Mouse (Mus musculus): ENCODE results near the gene Lmo2. TPM values are rescaled to one million over a fixed set of nuclear protein-coding genes. Genes with fewer than 3 reads are reported as not detected.

Lmo2 gene
- polyA plus RNA-seq, 1 experiment from 2014 or later = 17.8 TPM

- peaks cover 17% of the 10 kb centered on the region for H3K27me3 ChIP-seq (ENCODE audit: control insufficient read depth, insufficient read depth, low read length)
- under 1% methylated on average over 40 of the region's 40 CpGs for WGBS
- H3K36me3 ChIP-seq (ENCODE audit: control insufficient read depth, insufficient read depth) = no peaks in the 10 kb centered on the region
- H3K9ac ChIP-seq (ENCODE audit: low read length) = peak overlapping the region; percentile 78
- peak overlapping the region; percentile 81 for H3K4me3 ChIP-seq (ENCODE audit: low read length)
- H3K27ac ChIP-seq (ENCODE audit: low read length) = peak overlapping the region; percentile 49
- ATAC-seq (replicated peaks; ENCODE audit: extremely low read depth, insufficient read depth, low FRiP score) = peak; percentile 83
- H3K4me2 ChIP-seq (ENCODE audit: low read depth, low read length) = peak overlapping the region; percentile 88
- no peaks in the 10 kb centered on the region; the same call in 1 of the 2 replicates for H3K4me1 ChIP-seq (ENCODE audit: control insufficient read depth, insufficient read depth, low read length)
- no peaks in the 10 kb centered on the region for H3K9me3 ChIP-seq (replicated peaks; ENCODE audit: control insufficient read depth, low read length)
Observed at GRCm38 (mm10) chr2:103969437-103970040, 11.8 kb downstream of the Lmo2 start.

DNA sequence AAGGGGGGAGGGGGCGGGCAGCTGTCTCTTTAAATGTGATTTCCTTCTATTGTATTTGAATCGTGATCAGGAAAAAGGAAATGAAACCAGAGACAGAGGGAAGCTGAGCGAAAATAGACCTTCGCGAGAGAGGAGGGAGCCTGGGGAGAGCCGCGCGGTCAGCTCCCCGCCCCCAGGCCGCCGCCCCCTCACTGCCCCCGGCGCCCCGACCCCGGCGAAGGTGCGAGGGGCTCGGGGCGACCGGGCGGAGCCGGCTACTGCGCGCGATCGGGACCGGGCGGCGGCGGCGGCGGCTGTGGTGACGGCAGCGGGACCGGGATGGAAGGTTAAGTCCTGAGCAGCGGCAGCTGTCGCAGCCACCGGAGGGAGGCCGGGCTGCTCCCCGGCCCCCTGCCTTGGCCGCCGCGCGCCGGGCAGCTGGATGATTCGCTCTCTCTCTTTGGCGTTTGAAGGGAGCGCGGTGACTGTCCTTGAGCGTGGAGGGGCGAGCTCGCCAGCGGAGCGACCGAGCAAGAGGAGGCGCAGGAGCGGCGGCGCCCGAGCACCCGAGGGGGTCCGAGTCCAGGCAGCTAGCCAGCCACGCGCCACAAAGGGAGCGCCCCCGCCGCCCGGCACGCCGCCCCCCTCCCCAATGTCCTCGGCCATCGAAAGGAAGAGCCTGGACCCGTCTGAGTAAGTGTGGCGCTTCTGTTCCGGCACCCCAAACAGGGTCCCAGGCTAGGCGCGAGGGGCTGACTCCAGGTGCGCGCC lies 12.4 kb downstream of the Lmo2 start:
- WGBS = under 1% methylated on average over 65 of the region's 79 CpGs

GRCm38 (mm10) chr2:103970791-103971649 lies 13.2 kb downstream of the Lmo2 start:
- Histone ChIP-seq H3K4me2 (ENCODE audit: low read depth, low read length) (peak overlapping the region; percentile 88), H3K9me3 (replicated peaks; ENCODE audit: control insufficient read depth, low read length) (no peaks in the 10 kb centered on the region), H3K4me3 (ENCODE audit: low read length) (peak overlapping the region; percentile 81), H3K4me1 (ENCODE audit: control insufficient read depth, insufficient read depth, low read length) (no peaks in the 10 kb centered on the region; the same call in 1 of the 2 replicates), H3K36me3 (ENCODE audit: control insufficient read depth, insufficient read depth) (no peaks in the 10 kb centered on the region), H3K9ac (ENCODE audit: low read length) (peak overlapping the region; percentile 78), H3K27me3 (ENCODE audit: control insufficient read depth, insufficient read depth, low read length) (peaks cover 25% of the 10 kb centered on the region), H3K27ac (ENCODE audit: low read length) (peak overlapping the region; percentile 40; the same call in 1 of the 2 replicates)
- no peak for ATAC-seq (replicated peaks; ENCODE audit: extremely low read depth, insufficient read depth, low FRiP score)
- 6% methylated on average over 32 of the region's 32 CpGs for WGBS

More for the DNA sequence above, 12.4 kb downstream of the Lmo2 start:
- peaks cover 23% of the 10 kb centered on the region for H3K27me3 ChIP-seq (ENCODE audit: control insufficient read depth, insufficient read depth, low read length)
- peak overlapping the region; percentile 78 for H3K9ac ChIP-seq (ENCODE audit: low read length)
- peak; percentile 71 for ATAC-seq (replicated peaks; ENCODE audit: extremely low read depth, insufficient read depth, low FRiP score)
- peak overlapping the region; percentile 88 for H3K4me2 ChIP-seq (ENCODE audit: low read depth, low read length)
- H3K36me3 ChIP-seq (ENCODE audit: control insufficient read depth, insufficient read depth) = no peaks in the 10 kb centered on the region
- H3K4me1 ChIP-seq (ENCODE audit: control insufficient read depth, insufficient read depth, low read length) = no peaks in the 10 kb centered on the region; the same call in 1 of the 2 replicates
- peak overlapping the region; percentile 71 for H3K27ac ChIP-seq (ENCODE audit: low read length)
- H3K9me3 ChIP-seq (replicated peaks; ENCODE audit: control insufficient read depth, low read length) = no peaks in the 10 kb centered on the region
- peak overlapping the region; percentile 81 for H3K4me3 ChIP-seq (ENCODE audit: low read length)

DNA sequence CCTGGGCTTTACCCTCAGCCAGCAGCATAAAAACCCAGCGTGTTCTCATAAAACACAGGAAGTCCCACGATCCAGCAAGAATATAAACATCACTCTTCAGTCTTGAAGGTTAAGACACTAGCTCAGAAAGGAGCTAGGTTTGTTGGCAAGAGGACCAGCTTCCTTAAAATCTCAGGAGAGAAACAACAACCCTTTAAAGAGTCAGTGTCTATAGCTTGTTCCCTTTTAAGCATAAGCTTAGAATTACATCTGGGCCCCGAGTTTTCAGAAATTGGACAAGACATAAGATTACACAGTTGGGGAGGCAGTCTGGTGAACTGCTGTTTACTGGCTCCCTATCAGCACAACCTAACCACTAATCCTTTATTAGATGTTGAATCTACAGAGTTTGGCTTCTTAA lies 14.1 kb downstream of the Lmo2 start:
- Histone ChIP-seq H3K4me2 (ENCODE audit: low read depth, low read length) (peak overlapping the region; percentile 88), H3K27ac (ENCODE audit: low read length) (no peak overlapping the region), H3K9me3 (replicated peaks; ENCODE audit: control insufficient read depth, low read length) (no peaks in the 10 kb centered on the region), H3K9ac (ENCODE audit: low read length) (no peak overlapping the region), H3K4me1 (ENCODE audit: control insufficient read depth, insufficient read depth, low read length) (no peaks in the 10 kb centered on the region; the same call in 1 of the 2 replicates), H3K4me3 (ENCODE audit: low read length) (peak overlapping the region; percentile 13; the same call in 1 of the 2 replicates), H3K27me3 (ENCODE audit: control insufficient read depth, insufficient read depth, low read length) (peaks cover 25% of the 10 kb centered on the region), H3K36me3 (ENCODE audit: control insufficient read depth, insufficient read depth) (no peaks in the 10 kb centered on the region)
- ATAC-seq (replicated peaks; ENCODE audit: extremely low read depth, insufficient read depth, low FRiP score) = no peak
- 30% methylated on average over 3 of the region's 3 CpGs for WGBS

DNA sequence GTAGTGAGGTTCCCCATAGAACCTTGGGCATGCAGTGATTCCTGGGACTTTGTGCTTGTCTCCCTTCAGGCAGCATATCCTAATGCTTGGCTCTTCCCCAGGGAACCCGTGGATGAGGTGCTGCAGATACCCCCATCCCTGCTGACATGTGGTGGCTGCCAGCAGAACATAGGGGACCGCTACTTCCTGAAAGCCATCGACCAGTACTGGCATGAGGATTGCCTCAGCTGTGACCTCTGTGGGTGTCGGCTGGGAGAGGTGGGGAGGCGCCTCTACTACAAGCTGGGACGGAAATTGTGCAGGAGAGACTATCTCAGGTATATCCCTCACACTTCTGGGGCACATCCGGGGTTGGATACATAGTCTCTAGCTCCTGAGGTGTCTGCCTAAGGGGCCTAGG lies 18.1 kb downstream of the Lmo2 start:
- 62% methylated on average over 7 of the region's 7 CpGs for WGBS
- Histone ChIP-seq H3K4me3 (ENCODE audit: low read length) (no peak overlapping the region), H3K9ac (ENCODE audit: low read length) (no peak overlapping the region), H3K27me3 (ENCODE audit: control insufficient read depth, insufficient read depth, low read length) (peaks cover 23% of the 10 kb centered on the region), H3K4me2 (ENCODE audit: low read depth, low read length) (no peak overlapping the region), H3K4me1 (ENCODE audit: control insufficient read depth, insufficient read depth, low read length) (no peaks in the 10 kb centered on the region), H3K27ac (ENCODE audit: low read length) (no peak overlapping the region), H3K36me3 (ENCODE audit: control insufficient read depth, insufficient read depth) (no peaks in the 10 kb centered on the region), H3K9me3 (replicated peaks; ENCODE audit: control insufficient read depth, low read length) (no peaks in the 10 kb centered on the region)
- ATAC-seq (replicated peaks; ENCODE audit: extremely low read depth, insufficient read depth, low FRiP score) = no peak

DNA sequence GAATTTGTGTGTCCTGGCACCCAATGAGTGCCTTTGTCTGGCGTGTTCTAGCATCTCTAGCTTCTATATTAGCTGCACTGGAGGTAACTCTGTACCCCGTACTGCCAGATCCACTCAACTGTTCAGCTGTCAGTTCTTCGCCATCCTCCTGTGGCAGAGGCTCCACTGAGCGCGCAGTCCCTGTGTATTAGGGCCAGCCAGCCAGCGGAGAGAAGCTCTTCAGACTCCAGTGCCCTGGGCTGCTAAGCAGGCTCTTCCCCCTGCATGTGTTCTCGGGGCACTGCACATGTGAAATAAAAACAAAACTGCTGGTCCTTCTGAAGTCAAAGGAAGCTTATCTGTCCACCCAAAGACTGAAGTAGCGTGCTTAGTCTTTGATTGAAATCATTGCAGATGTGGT lies 19.4 kb downstream of the Lmo2 start:
- H3K9me3 ChIP-seq (replicated peaks; ENCODE audit: control insufficient read depth, low read length) = no peaks in the 10 kb centered on the region
- ATAC-seq (replicated peaks; ENCODE audit: extremely low read depth, insufficient read depth, low FRiP score) = no peak
- H3K27ac ChIP-seq (ENCODE audit: low read length) = no peak overlapping the region
- H3K4me2 ChIP-seq (ENCODE audit: low read depth, low read length) = no peak overlapping the region
- no peaks in the 10 kb centered on the region for H3K36me3 ChIP-seq (ENCODE audit: control insufficient read depth, insufficient read depth)
- no peak overlapping the region for H3K4me3 ChIP-seq (ENCODE audit: low read length)
- H3K27me3 ChIP-seq (ENCODE audit: control insufficient read depth, insufficient read depth, low read length) = peaks cover 15% of the 10 kb centered on the region
- no peak overlapping the region for H3K9ac ChIP-seq (ENCODE audit: low read length)
- H3K4me1 ChIP-seq (ENCODE audit: control insufficient read depth, insufficient read depth, low read length) = no peaks in the 10 kb centered on the region
- 77% methylated on average over 8 of the region's 8 CpGs for WGBS

DNA sequence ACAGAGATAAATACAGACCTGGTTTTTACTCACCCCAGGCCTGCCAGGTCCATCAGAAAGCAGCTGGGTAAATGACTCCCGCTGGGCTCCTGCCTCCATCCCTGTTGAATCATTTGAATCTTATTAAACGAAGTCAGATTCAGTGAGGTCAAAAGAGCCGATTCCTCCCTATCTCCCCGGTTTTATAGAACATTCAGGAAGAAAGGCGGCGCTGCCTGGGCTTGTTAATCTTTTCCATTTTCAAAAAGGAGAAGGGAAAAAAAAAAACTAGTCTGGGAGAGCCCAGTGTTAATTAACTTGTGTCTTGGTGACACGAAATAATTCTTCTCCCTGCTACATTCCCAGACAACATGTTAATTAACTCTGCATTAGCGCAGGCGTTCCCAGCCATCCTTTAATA lies 19.9 kb downstream of the Lmo2 start:
- Histone ChIP-seq H3K4me2 (ENCODE audit: low read depth, low read length) (no peak overlapping the region), H3K27ac (ENCODE audit: low read length) (no peak overlapping the region), H3K9ac (ENCODE audit: low read length) (no peak overlapping the region), H3K4me3 (ENCODE audit: low read length) (no peak overlapping the region), H3K9me3 (replicated peaks; ENCODE audit: control insufficient read depth, low read length) (no peaks in the 10 kb centered on the region), H3K27me3 (ENCODE audit: control insufficient read depth, insufficient read depth, low read length) (peaks cover 12% of the 10 kb centered on the region), H3K36me3 (ENCODE audit: control insufficient read depth, insufficient read depth) (no peaks in the 10 kb centered on the region), H3K4me1 (ENCODE audit: control insufficient read depth, insufficient read depth, low read length) (no peaks in the 10 kb centered on the region)
- WGBS = 73% methylated on average over 9 of the region's 9 CpGs
- ATAC-seq (replicated peaks; ENCODE audit: extremely low read depth, insufficient read depth, low FRiP score) = no peak

GRCm38 (mm10) chr2:103982250-103982649 lies 24.5 kb downstream of the Lmo2 start:
- Histone ChIP-seq H3K9ac (ENCODE audit: low read length) (no peak overlapping the region), H3K36me3 (ENCODE audit: control insufficient read depth, insufficient read depth) (no peaks in the 10 kb centered on the region), H3K27ac (ENCODE audit: low read length) (no peak overlapping the region), H3K9me3 (replicated peaks; ENCODE audit: control insufficient read depth, low read length) (no peaks in the 10 kb centered on the region), H3K4me3 (ENCODE audit: low read length) (no peak overlapping the region), H3K4me1 (ENCODE audit: control insufficient read depth, insufficient read depth, low read length) (no peaks in the 10 kb centered on the region), H3K4me2 (ENCODE audit: low read depth, low read length) (no peak overlapping the region), H3K27me3 (ENCODE audit: control insufficient read depth, insufficient read depth, low read length) (peaks cover 10% of the 10 kb centered on the region)
- no peak for ATAC-seq (replicated peaks; ENCODE audit: extremely low read depth, insufficient read depth, low FRiP score)
- WGBS = 7% methylated on average over 5 of the region's 5 CpGs
